Mouse (Mus musculus) layer of hippocampus, postnatal 14 days (tissue): Measurements from ENCODE around the gene Krt24. TPM values are rescaled to one million over a fixed set of nuclear protein-coding genes. Genes with fewer than 3 reads are reported as not detected.

ENCODE experiments used
- DNase-seq, 2 experiments: peaks; one replicate each; pipeline ENCODE4 v3.0.0; 2021 to 2022; ENCODE audit warnings: low spot score in 2 of 2, mixed read lengths in 1 of 2
- long read RNA-seq, 2 experiments: library from polyadenylated mRNA; stranded (forward); transcript quantifications; one replicate each; pipeline ENCODE4 v2.0.0; 2021
- total RNA-seq, 2 experiments: library from RNA; stranded (reverse); gene quantifications; 2 replicates each; pipeline ENCODE4 v1.2.3; 2021

Krt24 gene
- not detected for total RNA-seq
- long read RNA-seq, experiment 1: 0 reads
- long read RNA-seq, experiment 2: 0 reads

DNA sequence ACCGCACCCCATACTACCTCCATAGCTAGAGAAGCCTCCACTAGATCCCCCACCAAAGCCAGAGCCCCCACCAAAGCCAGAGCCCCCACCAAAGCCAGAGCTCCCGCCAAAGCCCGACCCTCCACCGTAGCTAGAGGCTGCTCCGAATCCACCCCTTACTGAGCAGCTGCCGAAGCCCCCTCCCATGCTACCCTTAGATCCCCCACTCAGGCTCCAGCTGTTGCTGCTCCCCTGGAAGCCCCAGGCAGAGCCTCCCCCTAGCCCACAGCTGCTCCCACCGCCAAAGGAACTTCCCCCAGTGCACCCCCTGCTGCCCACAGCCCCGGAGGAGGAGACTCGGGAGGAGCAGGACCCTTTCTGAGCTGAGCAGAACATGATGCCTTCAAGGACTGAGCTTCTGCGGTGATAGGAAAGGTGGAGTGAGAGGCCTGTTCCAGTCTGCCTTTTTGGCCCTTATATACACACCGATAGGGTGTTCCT, at the start of gene Krt24:
Gene Krt24, minus strand, starts transcription at position 430 of the 480 bp plus-strand sequence.
- no peak for DNase-seq

DNA sequence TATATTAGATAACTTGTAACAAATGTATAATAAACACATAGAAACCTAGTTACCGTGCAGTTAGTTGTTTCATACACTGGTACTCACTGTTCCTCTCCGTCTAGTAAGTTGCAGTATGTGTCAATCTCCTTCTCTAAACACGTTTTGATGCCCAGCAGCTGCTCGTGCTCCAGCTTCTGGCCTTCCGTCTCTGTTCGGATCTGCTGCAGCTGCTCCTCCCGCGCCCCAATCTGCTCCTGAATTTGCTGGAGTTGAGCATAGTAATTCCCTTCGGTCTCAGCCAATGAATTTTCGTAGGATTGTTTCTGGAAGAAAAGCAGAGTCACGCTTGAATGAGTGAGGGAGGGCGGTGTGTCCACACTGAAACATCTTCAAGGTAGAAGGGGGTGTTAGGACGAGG, 48.4 kb upstream of the Krt24 start:
- peak; percentile 75 to 81 for DNase-seq

GRCm38 (mm10) chr11:99329655-99330054, 44.6 kb upstream of the Krt24 start:
- DNase-seq: no peak

DNA sequence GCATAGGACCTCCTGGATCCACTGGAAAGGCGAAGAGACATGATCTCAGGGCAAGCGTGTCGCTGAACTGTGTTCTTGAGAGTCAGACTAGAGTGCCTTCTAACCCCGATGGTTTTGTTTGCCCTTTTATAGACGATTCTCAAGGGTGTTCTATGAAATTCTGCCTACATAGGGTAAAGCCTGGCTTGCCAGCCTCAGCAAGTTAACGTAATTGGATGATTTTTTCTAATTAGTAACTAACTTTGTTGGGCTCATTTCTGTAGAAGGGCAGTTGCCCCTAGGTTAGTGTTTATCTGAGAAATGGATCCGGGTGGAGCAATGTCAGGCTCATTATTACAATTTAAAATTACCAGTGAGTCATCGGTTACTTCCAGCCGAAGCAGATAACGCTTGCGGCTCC, 37.8 kb upstream of the Krt24 start, which contains the start of gene Krt25:
Gene Krt25, minus strand, starts transcription at position 101 of the 400 bp plus-strand sequence.
- no peak for DNase-seq

- no peak for DNase-seq
These were observed 36.0 kb upstream of the Krt24 start for GRCm38 (mm10) chr11:99321094-99321493.

- DNase-seq: no peak
These were observed 34.1 kb upstream of the Krt24 start for GRCm38 (mm10) chr11:99319127-99319526.

- no peak for DNase-seq
These were observed 31.5 kb upstream of the Krt24 start for GRCm38 (mm10) chr11:99316543-99316942.

- DNase-seq: no peak
These were observed 29.5 kb upstream of the Krt24 start for GRCm38 (mm10) chr11:99314594-99314993.

GRCm38 (mm10) chr11:99310882-99311281, 25.8 kb upstream of the Krt24 start:
- DNase-seq: no peak

- DNase-seq: peak; percentile 26 to 50
These were observed 22.5 kb upstream of the Krt24 start for GRCm38 (mm10) chr11:99307579-99307978.

DNA sequence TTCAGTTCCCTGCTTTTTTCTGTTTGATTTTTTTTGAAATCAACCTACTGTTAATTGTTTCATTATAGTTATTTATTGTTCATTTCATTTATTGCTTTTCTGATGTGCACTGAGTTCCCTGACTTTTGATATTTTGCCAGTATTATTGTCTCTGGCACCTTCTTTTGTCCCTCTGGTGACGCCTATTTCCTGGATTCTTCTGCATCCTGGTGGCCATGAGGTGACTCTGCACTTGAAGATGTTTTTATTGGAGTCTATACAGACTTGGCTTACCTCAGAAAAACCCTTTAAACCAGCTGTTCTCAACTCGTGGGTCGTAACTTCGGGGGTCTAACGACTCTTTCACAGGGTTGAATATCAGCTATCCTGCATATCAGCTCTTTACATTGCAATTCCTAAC, 10.0 kb upstream of the Krt24 start:
- DNase-seq: no peak

- DNase-seq: peak; percentile 16 to 41
These were observed 7.8 kb upstream of the Krt24 start for GRCm38 (mm10) chr11:99292846-99293245.

GRCm38 (mm10) chr11:99284011-99284410, 1.1 kb downstream of the Krt24 start:
- DNase-seq: no peak

GRCm38 (mm10) chr11:99283334-99283733, 1.7 kb downstream of the Krt24 start:
- DNase-seq: no peak

DNA sequence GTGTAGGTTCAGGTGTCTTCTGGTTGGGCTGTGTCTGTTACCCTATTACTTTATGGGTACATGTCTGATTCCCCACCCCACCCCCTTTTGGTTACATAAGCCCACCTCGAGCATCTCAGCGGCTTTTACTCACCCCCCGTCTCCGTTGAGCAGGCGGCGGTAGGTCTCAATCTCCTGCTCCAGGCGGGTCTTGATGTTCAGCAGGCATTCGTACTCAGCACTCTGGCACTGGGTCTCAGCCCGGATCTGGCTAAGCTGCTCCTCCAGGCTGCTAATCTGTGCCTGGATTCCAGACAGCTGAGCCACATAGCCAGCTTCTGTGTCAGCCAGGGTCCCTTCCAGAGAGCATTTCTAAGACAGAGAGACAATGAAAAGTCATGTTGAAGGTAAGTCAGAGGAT, 3.9 kb downstream of the Krt24 start:
- DNase-seq: no peak

GRCm38 (mm10) chr11:99279986-99280385, 5.1 kb downstream of the Krt24 start:
- DNase-seq: no peak

DNA sequence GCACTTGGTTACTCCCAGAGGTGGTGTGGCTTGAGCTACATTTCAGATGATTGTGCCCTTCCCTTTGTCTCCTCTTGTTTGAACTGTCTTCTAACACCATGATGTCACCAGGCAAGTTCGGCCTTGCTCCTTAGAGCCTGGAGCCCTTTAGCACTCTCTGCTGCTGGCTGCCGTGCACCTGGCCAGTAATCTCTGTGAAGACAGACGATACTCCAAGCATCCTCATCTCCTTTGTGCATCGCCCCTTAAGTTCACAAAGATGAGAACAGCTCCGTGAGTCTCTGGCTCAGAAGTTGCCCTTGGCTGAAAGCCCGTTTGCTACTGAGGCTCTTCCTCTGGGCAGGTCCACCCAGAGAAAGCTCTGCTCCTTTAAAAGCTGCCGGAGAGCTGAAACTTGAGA, 8.3 kb downstream of the Krt24 start:
- no peak for DNase-seq

GRCm38 (mm10) chr11:99275624-99276023, 9.4 kb downstream of the Krt24 start:
- no peak for DNase-seq

DNA sequence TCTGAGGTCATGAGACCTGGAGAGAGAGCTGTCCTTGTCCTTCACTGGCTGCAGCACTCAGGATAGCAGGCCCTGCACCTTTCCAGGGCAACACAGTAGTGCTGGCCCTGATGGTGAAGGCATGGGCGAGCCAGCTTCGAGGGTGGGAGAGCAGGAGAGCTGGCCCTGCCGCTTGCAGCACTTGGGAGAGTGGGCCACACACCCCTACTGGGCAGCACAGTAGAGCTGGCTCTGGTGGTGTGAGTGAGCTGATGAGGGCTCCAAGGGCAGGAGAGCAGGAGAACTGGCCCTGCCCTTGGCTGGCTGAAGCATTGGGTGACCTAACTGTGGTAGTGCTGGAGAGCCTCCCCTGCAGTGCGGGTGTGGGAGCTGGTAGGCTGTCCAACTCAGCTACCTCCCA, 12.3 kb downstream of the Krt24 start:
- DNase-seq: no peak

GRCm38 (mm10) chr11:99269192-99269591, 15.9 kb downstream of the Krt24 start:
- no peak for DNase-seq

DNA sequence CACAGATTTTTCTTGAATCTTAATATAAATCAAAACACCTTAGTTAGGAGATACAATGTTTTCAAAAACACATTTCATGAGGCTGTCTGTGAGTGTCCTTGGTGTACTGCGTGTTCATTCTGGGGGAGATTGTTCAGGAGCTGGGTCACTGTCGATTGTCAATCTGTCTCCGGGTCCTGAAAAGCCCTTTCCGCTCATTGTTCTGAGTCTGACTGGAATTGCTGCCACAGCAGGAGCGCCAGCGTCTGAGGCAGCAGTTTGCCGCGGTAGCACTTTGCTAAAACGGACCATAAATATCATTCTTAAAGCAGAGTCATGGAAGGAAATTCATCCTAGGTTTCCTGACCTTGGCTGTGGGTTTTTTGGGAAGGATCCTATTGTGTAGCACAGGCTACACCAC, 19.3 kb downstream of the Krt24 start:
- DNase-seq: no peak

DNA sequence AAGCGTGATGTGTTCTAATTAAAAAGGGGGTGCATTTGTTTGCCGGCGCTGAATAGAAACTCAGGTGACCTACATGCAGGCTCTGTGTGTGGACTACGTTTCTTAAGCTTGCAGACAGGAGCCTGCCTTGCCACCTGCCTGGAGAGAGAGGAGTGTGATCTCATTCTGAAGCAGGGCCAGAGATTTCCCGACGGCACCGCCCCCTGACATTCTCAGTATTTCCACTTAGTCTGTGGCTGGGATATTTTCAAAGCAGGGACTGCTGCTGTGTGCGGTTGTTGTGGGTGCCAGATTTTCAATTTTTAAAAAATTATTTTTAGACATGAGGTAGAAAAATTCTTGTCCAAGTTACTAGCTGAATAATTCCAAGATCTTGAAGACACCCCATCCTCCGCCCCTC, 19.8 kb downstream of the Krt24 start:
- peak; percentile 44 to 50 for DNase-seq

DNA sequence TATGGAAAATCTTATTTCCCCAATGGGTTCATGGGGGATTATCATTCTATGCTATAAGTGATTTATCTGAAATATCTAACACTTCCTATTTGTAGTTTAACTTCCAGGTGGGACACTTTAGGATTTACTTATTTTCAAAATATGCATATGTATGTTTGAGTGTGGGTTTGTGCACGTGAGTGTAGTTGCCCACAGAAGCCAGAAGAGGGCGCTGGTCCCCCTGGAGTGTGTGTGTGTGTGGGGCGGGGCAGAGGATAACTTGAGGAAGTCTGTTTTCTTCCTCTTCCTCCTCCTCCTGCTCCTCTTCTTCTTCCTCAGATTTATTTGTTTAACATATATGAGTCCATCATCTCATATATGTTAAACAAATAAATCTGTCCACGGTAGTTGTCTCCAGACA, 28.8 kb downstream of the Krt24 start:
- DNase-seq: no peak

DNA sequence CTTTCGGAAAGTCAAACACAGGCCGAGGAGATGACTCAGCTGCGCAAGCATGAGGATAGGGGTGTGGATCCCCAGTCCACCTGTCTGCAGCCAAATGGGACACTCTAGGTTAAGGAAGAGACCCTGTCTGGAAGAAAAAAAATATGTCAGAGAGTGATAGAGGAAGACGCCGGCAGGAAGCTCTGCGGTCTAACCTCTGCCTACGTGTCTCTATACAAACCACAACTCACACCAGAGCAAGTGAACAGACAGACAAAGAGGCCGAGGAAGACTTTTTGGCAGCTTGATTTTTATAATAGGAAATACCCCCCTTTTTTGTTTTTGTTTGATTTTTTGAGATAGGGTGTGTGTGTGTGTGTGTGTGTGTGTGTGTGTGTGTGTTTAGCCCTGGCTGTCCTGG, 29.7 kb downstream of the Krt24 start:
- no peak for DNase-seq
